Mouse (Mus musculus): ENCODE measurements at regions not wholly inside any gene's neighbourhood (a gene's known extent, or its start where the extent isn't known, plus 50 kb on each side); places are given as distances from the start of the nearest gene placed in this dataset.

- in situ Hi-C loops (cut with MseI, MboI), result no loop called here
These were observed 149.6 kb downstream of the Tfap2c start for GRCm38 (mm10) chr2:172698961-172699360.

GRCm38 (mm10) chr2:172699654-172700053 is 150.3 kb downstream of the Tfap2c start:
- in situ Hi-C loops (cut with MseI, MboI), result no loop called here

GRCm38 (mm10) chr2:172710641-172711040 is 161.2 kb downstream of the Tfap2c start:
- in situ Hi-C loops (cut with MseI, MboI), result no loop called here

- in situ Hi-C loops (cut with MseI, MboI), result no loop called here
These were observed 177.3 kb downstream of the Tfap2c start for GRCm38 (mm10) chr2:172726701-172727100.

- in situ Hi-C loops (cut with MseI, MboI), result no loop called here
These were observed 178.2 kb downstream of the Tfap2c start for GRCm38 (mm10) chr2:172727576-172727975.

- in situ Hi-C loops (cut with MseI, MboI), result no loop called here
These were observed 178.9 kb downstream of the Tfap2c start for GRCm38 (mm10) chr2:172728240-172728821.

- in situ Hi-C loops (cut with MseI, MboI), result no loop called here
These were observed 179.8 kb downstream of the Tfap2c start for GRCm38 (mm10) chr2:172729151-172729550.

- in situ Hi-C loops (cut with MseI, MboI), result no loop called here
These were observed 180.3 kb downstream of the Tfap2c start for GRCm38 (mm10) chr2:172729741-172730140.

GRCm38 (mm10) chr2:172731408-172731807 is 182.0 kb downstream of the Tfap2c start:
- in situ Hi-C loops (cut with MseI, MboI), result no loop called here

- in situ Hi-C loops (cut with MseI, MboI), result no loop called here
These were observed 183.2 kb downstream of the Tfap2c start for GRCm38 (mm10) chr2:172732453-172733210.

GRCm38 (mm10) chr2:172733403-172733995 is 184.1 kb downstream of the Tfap2c start:
- in situ Hi-C loops (cut with MseI, MboI), result no loop called here

- in situ Hi-C loops (cut with MseI, MboI), result no loop called here
These were observed 186.2 kb downstream of the Tfap2c start for GRCm38 (mm10) chr2:172735621-172736020.

GRCm38 (mm10) chr2:172739041-172739491 is 189.7 kb downstream of the Tfap2c start:
- in situ Hi-C loops (cut with MseI, MboI), result no loop called here

- in situ Hi-C loops (cut with MseI, MboI), result no loop called here
These were observed 190.1 kb downstream of the Tfap2c start for GRCm38 (mm10) chr2:172739529-172739928.

- in situ Hi-C loops (cut with MseI, MboI), result loop anchor here in 1 of 2 experiments (10.0 kb wide), 1 partner anchor 87 kb away; no protein-coding TSS in a partner anchor
These were observed 188.8 kb downstream of the Bmp7 start for GRCm38 (mm10) chr2:172751364-172751763.

- in situ Hi-C loops (cut with MseI, MboI), result loop anchor here in 1 of 2 experiments (10.0 kb wide), 1 partner anchor 91 kb away; no protein-coding TSS in a partner anchor
These were observed 184.2 kb downstream of the Bmp7 start for GRCm38 (mm10) chr2:172755686-172756471.

GRCm38 (mm10) chr2:172756472-172756860 is 183.7 kb downstream of the Bmp7 start:
- in situ Hi-C loops (cut with MseI, MboI), result loop anchor here in 1 of 2 experiments (10.0 kb wide), 1 partner anchor 92 kb away; no protein-coding TSS in a partner anchor

GRCm38 (mm10) chr2:172758497-172758896 is 181.6 kb downstream of the Bmp7 start:
- in situ Hi-C loops (cut with MseI, MboI), result loop anchor here in 1 of 2 experiments (10.0 kb wide), 1 partner anchor 94 kb away; no protein-coding TSS in a partner anchor

- in situ Hi-C loops (cut with MseI, MboI), result loop anchor here in 1 of 2 experiments (10.0 kb wide), 1 partner anchor 210 kb away; no protein-coding TSS in a partner anchor
These were observed 174.9 kb downstream of the Bmp7 start for GRCm38 (mm10) chr2:172765260-172765659.

- in situ Hi-C loops (cut with MseI, MboI), result loop anchor here in 1 of 2 experiments (10.0 kb wide), 1 partner anchor 212 kb away; no protein-coding TSS in a partner anchor
These were observed 173.7 kb downstream of the Bmp7 start for GRCm38 (mm10) chr2:172766403-172766802.

GRCm38 (mm10) chr2:172768756-172769155 is 171.4 kb downstream of the Bmp7 start:
- in situ Hi-C loops (cut with MseI, MboI), result loop anchor here in 1 of 2 experiments (10.0 kb wide), 1 partner anchor 214 kb away; no protein-coding TSS in a partner anchor
